Mouse (Mus musculus) urinary bladder, postnatal 14 days (tissue): ENCODE data around the gene Gm3667.
"Not testable (repeated sequence)": the region's sequence is repeated elsewhere in the genome, so short reads cannot be mapped to it uniquely, and the experiment has no call there.

Experiments
- DNase-seq: peaks from one replicate; pipeline ENCODE4 v3.0.0; 2021; ENCODE audit warnings: low spot score

Gene Gm3667

GRCm38 (mm10) chr14:6889521-6890012 lies at the start of gene Gm3667:
TSS of gene Gm3667 (minus strand) at chr14:6889962.
- not testable (repeated sequence) for DNase-seq

- not testable (repeated sequence) for DNase-seq
Measured at GRCm38 (mm10) chr14:6899881-6900280, 10.1 kb upstream of the Gm3667 start.

GRCm38 (mm10) chr14:6888811-6889210 lies 951 bp downstream of the Gm3667 start:
- not testable (repeated sequence) for DNase-seq

GRCm38 (mm10) chr14:6840211-6840610 lies 49.6 kb downstream of the Gm3667 start, which contains the start of gene Gm3642:
TSS of gene Gm3642 (minus strand) at chr14:6840311.
- not testable (repeated sequence) for DNase-seq

- DNase-seq, result not testable (repeated sequence)
Measured at GRCm38 (mm10) chr14:6823297-6823696, 66.5 kb downstream of the Gm3667 start.
